Mouse (Mus musculus) gastrocnemius, postnatal 36 days (tissue): Measurements from ENCODE around the gene Dnaaf1. TPM values are rescaled to one million over a fixed set of nuclear protein-coding genes. Genes with fewer than 3 reads are reported as not detected.

Experiments
- DNase-seq, 2 experiments: peaks; one replicate each; pipeline ENCODE4 v3.0.0; 2022
- intact Hi-C: fragments of 180-260 bp; cut with DNase I; formaldehyde crosslinking; loops from one replicate; pipeline ENCODE4 v1.15.1; 2025
- total RNA-seq, 2 experiments: library from RNA; stranded (reverse); gene quantifications; 2 replicates each; pipeline ENCODE4 v1.2.3; 2021

Gene Dnaaf1
- total RNA-seq, 2 experiments from 2014 or later: not detected

- intact Hi-C loops: no loop called here
- no peak for DNase-seq
These were observed 5.2 kb upstream of the Dnaaf1 start for GRCm38 (mm10) chr8:119569881-119570280.

DNA sequence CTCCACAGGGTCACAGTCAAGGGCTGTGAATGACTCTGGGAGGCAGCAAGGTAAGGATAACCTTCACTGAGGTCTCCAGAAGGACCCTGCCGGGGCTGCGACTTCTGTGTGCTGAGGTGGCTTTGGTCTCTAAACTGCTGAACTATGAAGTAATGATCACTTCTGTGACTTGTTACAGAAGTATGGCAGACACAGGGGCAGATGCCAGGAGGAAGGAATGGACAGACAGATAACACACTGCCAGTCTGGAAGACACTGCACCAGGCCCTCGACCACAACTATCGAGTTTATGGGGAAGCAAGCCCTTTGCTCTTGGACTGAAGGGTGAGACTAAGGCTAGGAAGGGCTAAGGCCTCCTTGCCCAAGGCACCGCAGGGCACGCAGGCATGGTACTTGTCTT, 3.9 kb upstream of the Dnaaf1 start:
- intact Hi-C loops: no loop called here
- DNase-seq: no peak

GRCm38 (mm10) chr8:119572411-119572810, 2.6 kb upstream of the Dnaaf1 start:
- intact Hi-C loops: no loop called here
- DNase-seq: no peak

- intact Hi-C loops: no loop called here
- DNase-seq: no peak
These were observed 311 bp downstream of the Dnaaf1 start for GRCm38 (mm10) chr8:119575366-119575726.

- intact Hi-C loops: no loop called here
- no peak for DNase-seq
These were observed 4.1 kb downstream of the Dnaaf1 start for GRCm38 (mm10) chr8:119579096-119579495.

- no peak for DNase-seq
- intact Hi-C loops: no loop called here
These were observed 5.6 kb downstream of the Dnaaf1 start for GRCm38 (mm10) chr8:119580441-119581161.

DNA sequence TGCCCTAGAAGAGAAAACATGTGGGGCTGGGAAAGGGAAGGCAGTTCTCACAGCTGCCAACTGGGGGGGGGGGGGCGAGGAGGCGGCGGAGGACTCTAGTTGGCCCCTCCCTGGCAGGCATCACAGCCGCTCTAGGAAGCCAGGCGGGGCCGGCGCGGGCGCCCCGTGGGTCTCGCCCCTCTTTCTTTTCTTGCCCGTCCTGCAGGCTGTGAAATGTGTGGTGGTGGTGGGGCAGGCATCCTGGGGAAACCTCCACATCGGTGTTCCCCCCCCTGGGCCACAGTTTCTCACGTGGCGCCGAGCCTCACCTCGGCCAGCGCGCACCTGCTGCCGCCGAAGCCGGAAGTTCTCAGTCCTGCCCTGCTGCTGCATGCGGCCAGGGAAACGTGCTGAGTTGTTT, 10.9 kb downstream of the Dnaaf1 start:
- intact Hi-C loops: no loop called here

DNA sequence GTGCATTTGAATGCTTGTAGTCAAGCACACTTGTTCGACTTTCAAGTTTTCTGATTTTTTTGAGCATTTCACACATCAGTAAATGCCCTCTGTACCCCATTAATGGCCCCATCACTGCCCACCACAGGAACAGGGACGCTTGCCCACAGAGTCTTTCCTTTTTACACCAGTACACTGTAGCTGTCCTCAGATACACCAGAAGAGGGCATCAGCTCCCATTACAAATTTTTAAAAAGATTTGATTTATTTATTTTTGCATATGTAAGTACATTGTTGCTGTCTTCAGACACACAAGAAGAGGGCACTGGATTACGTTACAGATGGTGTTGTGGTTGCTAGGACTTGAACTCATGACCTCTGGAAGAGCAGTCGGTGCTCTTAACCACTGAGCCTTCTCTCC, 13.3 kb downstream of the Dnaaf1 start:
- intact Hi-C loops: no loop called here

More for the DNA sequence above, 10.9 kb downstream of the Dnaaf1 start:
- DNase-seq: no peak

GRCm38 (mm10) chr8:119588844-119589243, 13.8 kb downstream of the Dnaaf1 start:
- intact Hi-C loops: no loop called here

More for the DNA sequence above, 13.3 kb downstream of the Dnaaf1 start:
- no peak for DNase-seq

DNA sequence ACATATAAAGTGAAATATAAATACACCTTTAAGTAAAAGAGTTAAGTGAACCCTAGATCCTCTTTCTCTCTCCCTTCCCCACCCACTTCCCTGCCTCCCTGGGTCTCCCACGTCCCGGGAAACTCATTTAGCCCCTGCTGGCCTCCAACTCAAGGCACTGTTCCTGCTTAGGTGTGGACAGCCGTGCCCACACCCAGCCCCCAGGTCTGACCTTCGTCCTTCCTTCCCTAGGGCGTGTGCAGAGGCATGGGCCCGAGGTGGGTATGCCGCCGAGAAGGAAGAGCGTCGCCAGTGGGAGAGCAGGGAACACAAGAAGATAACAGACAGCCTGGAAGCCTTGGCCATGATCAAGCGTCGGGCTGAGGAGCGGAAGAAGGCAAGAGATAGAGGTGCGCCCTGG, 15.3 kb downstream of the Dnaaf1 start:
- intact Hi-C loops: no loop called here

More at GRCm38 (mm10) chr8:119588844-119589243, 13.8 kb downstream of the Dnaaf1 start:
- DNase-seq: no peak

DNA sequence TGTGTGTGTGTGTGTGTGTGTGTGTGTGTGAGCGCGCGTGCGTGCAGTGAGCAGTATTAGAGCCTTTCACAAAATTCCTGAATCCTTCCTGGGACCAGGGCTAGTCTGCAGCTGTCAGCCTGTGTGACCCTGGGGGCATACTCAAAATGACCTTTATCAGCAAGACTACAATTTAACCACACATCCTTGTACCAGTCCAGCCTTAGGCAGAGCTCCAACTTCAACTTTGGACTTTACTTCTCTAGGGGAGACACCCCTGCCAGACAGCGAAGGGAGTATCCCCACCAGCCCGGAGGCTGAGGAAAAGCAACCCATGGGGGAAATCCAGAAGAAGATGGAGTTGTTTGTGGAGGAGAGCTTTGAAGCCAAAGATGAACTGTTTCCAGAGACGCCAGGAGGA, 16.4 kb downstream of the Dnaaf1 start:
- intact Hi-C loops: no loop called here

More for the DNA sequence above, 15.3 kb downstream of the Dnaaf1 start:
- no peak for DNase-seq

DNA sequence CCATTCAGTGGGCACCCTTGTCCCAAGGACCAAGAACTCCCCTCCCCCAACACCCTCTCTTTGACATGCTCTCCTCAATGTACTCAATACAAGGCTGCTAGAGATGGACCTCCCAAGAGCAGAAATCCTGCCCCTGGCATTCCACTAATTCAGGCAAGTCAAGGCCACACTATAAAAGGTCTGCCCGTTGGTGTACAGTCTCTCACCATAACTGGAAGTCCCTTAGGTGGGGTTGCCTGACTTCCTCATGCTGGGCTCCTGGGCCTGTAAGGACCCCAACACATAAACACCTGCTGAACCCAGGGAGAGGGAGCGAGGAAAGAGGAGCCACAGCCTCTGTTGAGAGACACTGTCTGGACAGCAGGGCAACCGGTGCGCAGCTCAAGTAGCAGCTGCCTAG, 28.7 kb downstream of the Dnaaf1 start:
- intact Hi-C loops: loop anchor here (5.0 kb wide), 2 partner anchors 81 to 156 kb away; partner anchors contain the start of gene Necab2
- no peak for DNase-seq

More for the DNA sequence above, 16.4 kb downstream of the Dnaaf1 start:
- DNase-seq: no peak

- no peak for DNase-seq
- intact Hi-C loops: loop anchor here (5.0 kb wide), 2 partner anchors 82 to 157 kb away; partner anchors contain the start of gene Necab2
These were observed 29.4 kb downstream of the Dnaaf1 start for GRCm38 (mm10) chr8:119604398-119604803.

DNA sequence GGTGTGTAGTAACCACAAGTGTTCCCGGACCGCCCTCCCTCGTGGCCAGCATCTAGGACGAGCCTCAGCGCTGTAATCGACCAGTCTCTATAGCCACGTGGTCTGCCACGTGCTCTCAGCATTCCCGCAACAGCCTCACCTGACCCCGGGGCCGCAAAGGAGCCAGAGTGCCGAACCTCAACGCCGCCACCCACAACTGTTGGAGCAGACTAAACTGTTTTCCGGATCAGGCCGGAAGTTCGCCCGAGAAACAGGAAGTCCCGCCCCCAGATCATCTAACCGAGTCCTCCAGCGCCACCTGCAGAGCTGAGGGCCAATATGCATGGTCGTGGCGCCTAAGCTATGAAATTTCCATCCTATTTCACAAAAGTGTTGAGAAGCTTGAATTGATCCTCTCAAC, 30.0 kb downstream of the Dnaaf1 start, which contains the start of gene Taf1c:
Gene Taf1c, minus strand, starts transcription at position 227 of the 400 bp plus-strand sequence.
- intact Hi-C loops: loop anchor here (5.0 kb wide), 2 partner anchors 83 to 158 kb away; partner anchors contain the start of gene Necab2

DNA sequence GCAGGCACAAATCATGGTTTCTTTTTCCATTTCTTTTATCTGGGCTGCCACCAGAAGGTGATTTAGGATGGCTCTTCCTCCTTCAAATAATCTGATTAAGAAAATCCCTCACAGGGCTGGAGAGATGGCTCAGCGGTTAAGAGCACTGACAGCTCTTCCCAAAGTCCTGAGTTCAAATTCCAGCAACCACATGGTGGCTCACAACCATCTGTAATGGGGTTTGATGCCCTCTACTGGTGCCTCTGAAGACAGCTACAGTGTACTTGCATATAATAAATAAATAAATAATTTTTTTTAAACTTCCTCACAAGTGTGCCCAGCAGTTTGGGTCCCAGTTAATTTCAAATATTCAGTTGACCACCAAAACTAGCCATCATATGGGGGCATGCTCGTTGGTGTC, 31.2 kb downstream of the Dnaaf1 start:
- no peak for DNase-seq
- intact Hi-C loops: no loop called here

More for the DNA sequence above, 30.0 kb downstream of the Dnaaf1 start, which contains the start of gene Taf1c:
- peak; percentile 86 to 92 for DNase-seq

DNA sequence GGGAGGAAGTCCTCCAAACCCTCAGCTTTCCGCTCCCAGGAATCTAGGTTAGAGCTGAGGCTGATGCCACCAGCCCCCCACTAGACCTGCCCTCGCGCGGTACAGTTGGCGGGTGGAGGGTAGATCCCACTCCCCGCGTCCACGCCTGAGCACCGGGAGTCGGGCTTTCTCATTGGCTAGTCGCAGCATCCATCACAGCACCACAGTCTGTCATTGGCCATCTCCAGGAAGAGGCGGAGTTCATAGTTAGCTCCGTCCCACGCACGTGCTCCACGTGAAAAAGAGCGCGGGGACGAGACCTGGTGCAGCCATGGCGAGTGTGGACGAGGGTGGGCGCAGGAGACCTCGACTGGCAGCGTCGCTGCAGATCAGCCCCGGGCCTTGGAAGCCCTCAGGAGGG, 37.4 kb downstream of the Dnaaf1 start, which contains the start of gene Adad2:
Gene Adad2, plus strand, starts transcription at position 277 of the 400 bp plus-strand sequence.
- intact Hi-C loops: no loop called here
- no peak for DNase-seq

DNA sequence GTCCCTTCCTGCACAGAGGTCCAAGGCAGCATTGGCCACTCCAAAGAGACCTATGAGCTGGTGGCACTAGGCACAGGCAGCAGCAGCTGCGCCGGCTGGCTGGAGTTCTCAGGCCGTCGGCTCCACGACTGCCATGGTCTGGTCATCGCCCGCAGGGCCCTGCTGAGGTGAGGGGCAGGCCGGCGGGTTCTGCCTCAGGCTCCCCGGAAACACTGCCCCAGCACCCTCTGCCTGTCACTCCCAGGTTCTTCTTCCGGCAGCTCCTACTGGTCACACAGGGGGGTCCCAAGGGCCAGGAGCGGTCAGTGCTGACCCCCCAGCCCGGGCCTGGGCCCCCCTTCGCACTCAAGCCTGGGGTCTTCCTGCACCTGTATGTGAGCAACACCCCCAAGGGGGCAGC, 40.1 kb downstream of the Dnaaf1 start:
- DNase-seq: no peak
- intact Hi-C loops: no loop called here

GRCm38 (mm10) chr8:119616358-119616757, 41.3 kb downstream of the Dnaaf1 start:
- intact Hi-C loops: no loop called here
- no peak for DNase-seq

DNA sequence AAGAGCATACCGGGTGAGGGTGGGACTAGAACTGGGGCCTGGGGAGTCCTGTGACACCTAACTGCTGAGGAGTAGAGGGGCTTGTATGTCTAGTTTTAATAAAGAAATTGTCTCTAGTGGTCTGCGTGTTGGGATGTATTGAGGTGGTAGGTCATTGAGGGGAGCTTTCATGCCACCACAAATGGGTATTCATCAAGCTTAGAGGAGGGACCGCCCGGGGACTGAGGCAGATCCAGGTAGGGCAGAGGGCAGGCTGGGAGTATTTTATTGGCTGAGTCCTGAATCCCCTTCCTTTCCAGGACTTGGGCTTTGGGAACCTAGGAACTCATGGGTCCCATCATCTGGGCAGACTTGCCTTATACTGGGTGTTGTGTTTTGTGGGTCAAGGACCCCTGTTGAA, 41.8 kb downstream of the Dnaaf1 start:
- no peak for DNase-seq
- intact Hi-C loops: no loop called here

- no peak for DNase-seq
- intact Hi-C loops: no loop called here
These were observed 42.6 kb downstream of the Dnaaf1 start for GRCm38 (mm10) chr8:119617586-119617985.

GRCm38 (mm10) chr8:119618887-119619286, 43.9 kb downstream of the Dnaaf1 start:
- DNase-seq: no peak
- intact Hi-C loops: no loop called here
